Mouse (Mus musculus) embryonic facial prominence, embryonic 14.5 days (tissue): ENCODE measurements around the gene Lsm11. TPM values are rescaled to one million over a fixed set of nuclear protein-coding genes. Genes with fewer than 3 reads are reported as not detected.

Experiments
- ATAC-seq: fragments of 200-750 bp; cut with Nextera tagmentation; 2 replicates; pipeline ENCODE4 v1.8.0; 2017; ENCODE audit warnings: low read depth, moderate number of reproducible peaks, moderate TSS enrichment
- DNase-seq: peaks from one replicate; pipeline ENCODE4 v3.0.0-alpha.2; 2015; ENCODE audit warnings: low spot score
- H3K27ac ChIP-seq: fragments of 300-500 bp; sonication (generic); replicated peaks from 2 replicates; pipeline ENCODE4 v1.5.1; 2014; ENCODE audit warnings: low read depth, mild to moderate bottlenecking, low read length, moderate library complexity
- H3K27me3 ChIP-seq: fragments of 300-500 bp; sonication (generic); replicated peaks from 2 replicates; pipeline ENCODE4 v1.6.1; 2014; ENCODE audit warnings: low read length; ENCODE audit not compliant: control insufficient read depth, insufficient read depth
- H3K36me3 ChIP-seq: fragments of 300-500 bp; sonication (generic); 2 replicates; pipeline ENCODE4 v1.6.1; 2014; ENCODE audit warnings: low read length, mixed read lengths; ENCODE audit not compliant: control insufficient read depth, insufficient read depth
- H3K4me1 ChIP-seq: fragments of 300-500 bp; sonication (generic); 2 replicates; pipeline ENCODE4 v1.6.1; 2014; ENCODE audit warnings: antibody characterized with exemption, low read length; ENCODE audit not compliant: control insufficient read depth, insufficient read depth
- H3K4me2 ChIP-seq: fragments of 300-500 bp; sonication (generic); 2 replicates; pipeline ENCODE4 v1.6.1; 2014; ENCODE audit warnings: low read depth, mild to moderate bottlenecking, low read length, moderate library complexity, mixed read lengths
- H3K4me3 ChIP-seq: fragments of 300-500 bp; sonication (generic); 2 replicates; pipeline ENCODE4 v1.5.1; 2014; ENCODE audit warnings: low read depth, mild to moderate bottlenecking, low read length
- H3K9ac ChIP-seq: fragments of 300-500 bp; sonication (generic); 2 replicates; pipeline ENCODE4 v1.6.1; 2014; ENCODE audit warnings: low read depth, mild to moderate bottlenecking, low read length, moderate library complexity, mixed read lengths
- H3K9me3 ChIP-seq: fragments of 300-500 bp; sonication (generic); 2 replicates; pipeline ENCODE4 v1.6.1; 2016; ENCODE audit warnings: low read length; ENCODE audit not compliant: control insufficient read depth
- WGBS: fragments of 180-500 bp; shearing (Covaris S2); extraction: QIAGEN DNeasy Blood & Tissue Kit; methylation state at CpG from one replicate; pipeline ENCODE4 v1.1.7; 2014; 5-methylcytosine and 5-hydroxymethylcytosine counted together
- polyA plus RNA-seq: library from polyadenylated mRNA; unstranded; fragments of >200 nt; fragmentation: Nextera tagmentation; extraction: Ambion mirVana; gene quantifications from 2 replicates; pipeline ENCODE4 v1.2.1, GENCODE M21; 2014

Gene Lsm11
- polyA plus RNA-seq, 1 experiment from 2014 or later = 8.3 TPM

- Histone ChIP-seq H3K9ac (peak overlapping the region; percentile 83; the same call in 1 of the 2 replicates), H3K4me1 (peaks cover 13% of the 10 kb centered on the region), H3K4me3 (peak overlapping the region; percentile 84), H3K4me2 (peak overlapping the region; percentile 89), H3K9me3 (no peaks in the 10 kb centered on the region), H3K27me3 (no peaks in the 10 kb centered on the region), H3K27ac (no peak overlapping the region), H3K36me3 (peaks cover 3% of the 10 kb centered on the region; the same call in 1 of the 2 replicates)
- DNase-seq (no peak), ATAC-seq (no peak)
- WGBS = 58% methylated on average over 7 of the region's 7 CpGs
Measured at GRCm38 (mm10) chr11:45943108-45943705, 1.5 kb downstream of the Lsm11 start.

GRCm38 (mm10) chr11:45942281-45942680 is 2.5 kb downstream of the Lsm11 start:
- Histone ChIP-seq H3K4me3 (no peak overlapping the region), H3K4me2 (no peak overlapping the region), H3K27ac (no peak overlapping the region), H3K27me3 (no peaks in the 10 kb centered on the region), H3K4me1 (peaks cover 13% of the 10 kb centered on the region), H3K36me3 (peaks cover 4% of the 10 kb centered on the region; the same call in 1 of the 2 replicates), H3K9me3 (no peaks in the 10 kb centered on the region), H3K9ac (no peak overlapping the region)
- DNase-seq (no peak), ATAC-seq (no peak)
- WGBS = 88% methylated on average over 7 of the region's 7 CpGs

GRCm38 (mm10) chr11:45938917-45939316 is 5.8 kb downstream of the Lsm11 start:
- Histone ChIP-seq H3K4me2 (no peak overlapping the region), H3K4me3 (no peak overlapping the region), H3K27ac (no peak overlapping the region), H3K27me3 (no peaks in the 10 kb centered on the region), H3K36me3 (peaks cover 34% of the 10 kb centered on the region), H3K9ac (no peak overlapping the region), H3K9me3 (no peaks in the 10 kb centered on the region), H3K4me1 (peaks cover 12% of the 10 kb centered on the region)
- no peak for DNase-seq
- no peak for ATAC-seq
- 93% methylated on average over 8 of the region's 8 CpGs for WGBS

GRCm38 (mm10) chr11:45937478-45937877 is 7.3 kb downstream of the Lsm11 start:
- 93% methylated on average over 8 of the region's 8 CpGs for WGBS
- no peak overlapping the region for H3K27ac ChIP-seq
- ATAC-seq (no peak), DNase-seq (no peak)
- no peak overlapping the region for H3K9ac ChIP-seq
- no peaks in the 10 kb centered on the region for H3K4me1 ChIP-seq
- no peaks in the 10 kb centered on the region for H3K9me3 ChIP-seq
- H3K4me3 ChIP-seq = no peak overlapping the region
- H3K27me3 ChIP-seq = no peaks in the 10 kb centered on the region
- H3K36me3 ChIP-seq = peaks cover 48% of the 10 kb centered on the region
- H3K4me2 ChIP-seq = no peak overlapping the region

- DNase-seq (no peak), ATAC-seq (no peak)
- H3K27me3 ChIP-seq = no peaks in the 10 kb centered on the region
- H3K4me2 ChIP-seq = no peak overlapping the region
- H3K4me1 ChIP-seq = no peaks in the 10 kb centered on the region
- H3K4me3 ChIP-seq = no peak overlapping the region
- H3K27ac ChIP-seq = no peak overlapping the region
- H3K9ac ChIP-seq = no peak overlapping the region
- peaks cover 50% of the 10 kb centered on the region for H3K36me3 ChIP-seq
- H3K9me3 ChIP-seq = no peaks in the 10 kb centered on the region
- WGBS = 90% methylated on average over 10 of the region's 10 CpGs
Measured at GRCm38 (mm10) chr11:45932771-45933170, 12.0 kb downstream of the Lsm11 start.

- no peak for DNase-seq
- no peak overlapping the region for H3K9ac ChIP-seq
- H3K27ac ChIP-seq = no peak overlapping the region
- H3K4me3 ChIP-seq = no peak overlapping the region
- H3K4me1 ChIP-seq = no peaks in the 10 kb centered on the region
- H3K36me3 ChIP-seq = peaks cover 20% of the 10 kb centered on the region
- H3K9me3 ChIP-seq = no peaks in the 10 kb centered on the region
- no peaks in the 10 kb centered on the region for H3K27me3 ChIP-seq
- no peak for ATAC-seq
- WGBS = 88% methylated on average over 10 of the region's 10 CpGs
- no peak overlapping the region for H3K4me2 ChIP-seq
Measured at GRCm38 (mm10) chr11:45929541-45929940, 15.2 kb downstream of the Lsm11 start.

GRCm38 (mm10) chr11:45927456-45927855 is 17.3 kb downstream of the Lsm11 start:
- 55% methylated on average over 5 of the region's 5 CpGs for WGBS
- DNase-seq = no peak
- no peaks in the 10 kb centered on the region for H3K9me3 ChIP-seq
- H3K9ac ChIP-seq = no peak overlapping the region
- no peak overlapping the region for H3K4me2 ChIP-seq
- H3K4me1 ChIP-seq = no peaks in the 10 kb centered on the region
- no peak overlapping the region for H3K4me3 ChIP-seq
- ATAC-seq = no peak
- no peaks in the 10 kb centered on the region for H3K27me3 ChIP-seq
- H3K36me3 ChIP-seq = 0 out of 2 replicates have a peak, but pooled peaks cover 2% of the 10 kb centered on the region
- no peak overlapping the region for H3K27ac ChIP-seq

GRCm38 (mm10) chr11:45926640-45927082 is 18.1 kb downstream of the Lsm11 start:
- peak; percentile 94 for DNase-seq
- peak; percentile 92 for ATAC-seq

GRCm38 (mm10) chr11:45925436-45925835 is 19.3 kb downstream of the Lsm11 start:
- H3K27me3 ChIP-seq = no peaks in the 10 kb centered on the region
- peak; percentile 21; the same call in 1 of the 2 replicates for ATAC-seq
- H3K27ac ChIP-seq = no peak overlapping the region
- WGBS = 47% methylated on average over 6 of the region's 6 CpGs
- no peak overlapping the region for H3K4me3 ChIP-seq
- DNase-seq = peak; percentile 20
- no peak overlapping the region for H3K4me2 ChIP-seq
- H3K4me1 ChIP-seq = 0 out of 2 replicates have a peak, but pooled peaks cover 4% of the 10 kb centered on the region
- H3K9ac ChIP-seq = no peak overlapping the region
- H3K36me3 ChIP-seq = no peaks in the 10 kb centered on the region
- no peaks in the 10 kb centered on the region for H3K9me3 ChIP-seq

More at GRCm38 (mm10) chr11:45926640-45927082, 18.1 kb downstream of the Lsm11 start:
- Histone ChIP-seq H3K27me3 (no peaks in the 10 kb centered on the region), H3K9ac (peak overlapping the region; percentile 63), H3K36me3 (no peaks in the 10 kb centered on the region), H3K9me3 (no peaks in the 10 kb centered on the region), H3K4me3 (peak overlapping the region; percentile 45), H3K4me2 (peak overlapping the region; percentile 63), H3K4me1 (no peaks in the 10 kb centered on the region), H3K27ac (no peak overlapping the region; the same call in 1 of the 2 replicates)
- WGBS = under 1% methylated on average over 9 of the region's 9 CpGs
